Mouse (Mus musculus) gastrocnemius, adult 8-10 months (tissue): ENCODE data around the gene Gfod2. TPM values are rescaled to one million over a fixed set of nuclear protein-coding genes. Genes with fewer than 3 reads are reported as not detected.

ENCODE experiments used
- DNase-seq, 2 experiments: peaks; one replicate each; pipeline ENCODE4 v3.0.0; 2022; ENCODE audit warnings: low spot score in 2 of 2
- total RNA-seq, 4 experiments: library from RNA; stranded (reverse); gene quantifications; 2 replicates each; pipeline ENCODE4 v1.2.4; 2022

Gfod2 gene
- total RNA-seq, 4 experiments from 2014 or later, result 7.0 to 9.1 (median 8.3) TPM

DNA sequence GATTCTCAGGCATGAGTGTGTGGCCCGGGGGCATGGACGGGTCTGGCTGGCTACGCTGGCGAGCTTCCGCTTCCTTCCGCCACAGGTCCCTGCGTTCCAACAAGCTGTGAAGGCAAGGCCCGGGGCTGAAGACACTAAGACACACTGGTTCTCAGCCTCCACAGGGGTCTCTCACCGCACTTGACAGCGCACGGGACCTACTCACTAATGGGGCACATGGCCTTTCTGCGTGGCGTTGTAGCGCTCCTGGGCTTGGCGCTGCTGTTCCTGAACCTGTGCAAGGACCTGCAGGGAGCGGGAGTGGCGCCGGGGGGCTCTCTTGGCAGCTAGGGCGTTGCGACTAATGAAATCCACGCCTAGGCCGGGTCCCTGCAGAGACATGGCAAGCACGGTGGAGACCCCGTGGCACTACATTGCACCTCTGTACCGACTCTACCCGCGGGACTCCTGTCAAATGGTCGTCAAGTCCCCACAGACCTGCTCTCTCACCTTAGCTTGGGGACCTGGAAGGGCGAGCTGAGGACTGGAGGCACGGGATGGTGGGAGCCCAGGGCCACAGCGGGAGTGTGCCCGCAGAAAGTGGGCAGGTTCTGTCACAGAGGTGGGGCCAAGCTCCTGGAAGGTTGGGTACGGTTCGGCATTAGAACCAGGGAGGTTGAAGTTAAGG is 54.2 kb downstream of the Gfod2 start:
- DNase-seq, result no peak

DNA sequence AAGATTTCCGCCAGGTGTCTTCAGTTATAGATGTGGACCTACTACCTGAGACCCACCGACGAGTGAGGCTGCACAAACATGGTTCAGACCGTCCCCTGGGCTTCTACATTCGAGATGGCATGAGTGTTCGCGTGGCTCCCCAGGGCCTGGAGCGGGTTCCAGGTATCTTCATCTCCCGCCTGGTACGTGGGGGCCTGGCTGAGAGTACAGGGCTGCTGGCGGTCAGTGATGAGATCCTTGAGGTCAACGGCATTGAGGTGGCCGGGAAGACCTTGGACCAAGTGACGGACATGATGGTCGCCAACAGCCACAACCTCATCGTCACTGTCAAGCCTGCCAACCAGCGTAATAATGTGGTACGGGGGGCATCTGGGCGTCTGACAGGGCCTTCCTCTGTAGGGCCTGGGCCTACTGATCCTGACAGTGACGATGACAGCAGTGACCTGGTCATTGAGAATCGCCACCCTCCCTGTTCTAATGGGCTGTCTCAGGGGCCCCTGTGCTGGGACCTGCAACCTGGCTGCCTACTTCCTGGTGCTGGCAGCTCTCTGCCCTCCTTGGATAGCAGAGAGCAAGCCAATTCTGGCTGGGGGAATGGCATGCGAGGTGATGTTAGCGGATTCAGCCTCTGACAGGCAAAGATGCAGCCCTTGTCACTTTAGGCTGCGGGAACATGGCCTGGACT is 55.6 kb downstream of the Gfod2 start:
- no peak for DNase-seq

DNA sequence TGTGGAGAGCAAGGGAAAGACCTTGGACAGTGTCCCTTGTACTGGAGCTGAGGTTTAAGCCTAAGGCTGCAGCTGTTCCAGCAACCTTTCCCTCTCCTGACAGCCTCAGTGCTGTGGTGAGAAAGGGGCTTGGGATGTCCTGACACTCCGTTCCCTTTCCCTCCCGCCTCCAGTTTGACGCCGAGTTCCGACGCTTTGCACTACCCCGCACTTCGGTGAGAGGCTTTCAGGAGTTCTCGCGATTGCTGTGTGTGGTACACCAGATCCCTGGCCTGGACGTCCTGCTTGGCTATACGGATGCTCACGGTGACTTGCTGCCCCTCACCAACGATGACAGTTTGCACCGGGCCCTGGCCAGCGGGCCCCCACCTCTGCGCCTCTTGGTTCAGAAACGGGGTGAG is 56.5 kb downstream of the Gfod2 start:
- no peak for DNase-seq

DNA sequence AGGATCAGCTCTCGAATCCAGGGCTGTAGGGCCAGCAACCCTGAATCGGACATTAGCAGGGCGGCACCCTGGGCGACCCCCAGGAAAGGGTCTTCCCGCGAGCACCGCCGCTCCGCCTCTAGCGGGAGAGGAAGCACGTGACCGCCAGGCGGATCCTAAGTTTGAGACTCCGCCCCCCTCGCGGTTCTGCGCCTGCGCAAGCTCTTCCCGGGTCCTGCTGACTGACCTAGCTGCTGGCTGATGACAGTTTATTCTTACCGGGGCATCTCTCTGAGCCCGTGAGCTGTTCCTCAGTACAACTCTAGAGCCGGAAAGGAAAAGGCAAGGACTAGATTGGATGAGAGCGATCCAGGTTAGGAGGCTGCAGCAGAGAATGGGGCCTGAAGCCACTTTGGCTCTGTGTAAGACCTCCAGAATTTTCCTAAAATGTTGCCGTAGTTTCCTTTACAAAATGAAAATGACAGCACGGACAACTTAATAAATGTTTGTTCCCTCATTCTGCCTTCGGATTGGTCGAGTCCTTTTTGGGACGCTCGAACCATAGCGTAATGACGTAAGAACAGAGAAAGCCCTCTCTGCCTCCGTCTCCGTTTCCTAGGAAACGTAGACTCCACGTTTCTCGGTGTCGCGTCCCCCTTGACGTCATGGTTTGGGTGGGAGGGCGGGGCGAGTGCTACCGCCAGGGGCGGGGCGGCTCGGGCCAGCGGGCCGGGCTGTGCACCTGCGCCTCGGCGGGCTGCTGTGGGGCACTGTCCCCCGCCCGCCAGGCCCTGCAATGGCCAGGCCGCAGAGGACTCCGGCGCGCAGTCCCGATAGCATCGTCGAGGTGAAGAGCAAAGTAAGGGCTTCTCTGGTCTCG is 57.3 kb downstream of the Gfod2 start, which contains the start of the genes Acd and Pard6a:
Acd (minus strand) TSS at position 137 of the 859 bp plus-strand sequence.
Pard6a (plus strand) TSS at position 183 of the 859 bp plus-strand sequence.
- DNase-seq, result peak; percentile 94 to 95

DNA sequence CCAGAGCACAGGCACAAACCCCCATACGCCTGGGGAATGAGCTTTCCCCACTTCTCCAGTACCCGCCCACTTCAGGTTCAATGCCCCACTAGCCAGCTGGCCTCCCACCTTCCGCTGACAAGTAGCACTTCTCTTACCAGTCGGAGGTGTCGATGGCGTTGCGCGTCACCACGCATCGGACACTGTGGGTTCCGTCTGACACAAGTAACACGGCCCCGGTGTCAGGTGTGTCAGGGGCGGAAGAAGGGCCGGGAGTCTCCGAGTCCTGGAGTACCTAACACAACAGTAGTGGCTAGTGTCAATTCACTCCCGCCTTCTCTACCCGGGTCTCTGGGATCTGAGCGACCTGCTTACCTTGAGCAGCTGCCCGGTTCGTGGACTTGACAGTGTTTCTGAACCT is 57.9 kb downstream of the Gfod2 start:
- peak in 1 of 2 experiments; percentile 51 for DNase-seq

DNA sequence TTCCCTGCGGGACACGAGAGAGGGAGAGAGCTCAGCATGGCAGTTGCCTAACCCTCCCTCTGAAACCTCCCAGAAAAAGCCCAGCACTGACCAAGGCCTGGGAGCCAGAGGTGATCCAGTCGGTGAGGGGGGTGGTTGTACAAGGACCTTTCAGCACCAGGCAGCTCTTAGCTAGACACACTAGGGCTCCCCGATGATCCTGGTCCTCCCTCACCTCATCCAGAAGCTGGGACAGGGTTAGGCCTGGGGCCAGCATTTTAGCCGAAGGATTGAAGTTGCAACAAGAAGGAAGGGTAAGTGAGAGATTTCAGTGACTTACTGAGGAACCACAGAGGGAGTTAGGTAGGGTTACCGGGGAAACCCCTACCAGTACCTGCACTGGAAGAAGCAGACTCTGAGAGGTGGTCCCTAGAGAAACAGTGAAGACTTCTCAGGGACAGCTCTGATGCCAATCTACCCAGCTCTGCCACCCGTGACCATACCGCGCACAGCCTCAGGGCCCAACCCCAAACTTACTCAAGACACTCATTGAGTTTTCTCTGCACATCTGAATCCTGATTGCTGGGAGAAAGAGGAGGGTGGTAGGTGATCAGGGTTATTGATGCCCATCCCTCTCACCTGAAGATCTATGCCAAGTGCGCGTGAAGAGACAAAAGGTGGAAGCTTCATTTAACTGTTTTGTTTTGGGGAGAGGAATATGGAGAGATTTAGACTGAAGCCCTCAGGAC is 58.8 kb downstream of the Gfod2 start:
- DNase-seq, result no peak

DNA sequence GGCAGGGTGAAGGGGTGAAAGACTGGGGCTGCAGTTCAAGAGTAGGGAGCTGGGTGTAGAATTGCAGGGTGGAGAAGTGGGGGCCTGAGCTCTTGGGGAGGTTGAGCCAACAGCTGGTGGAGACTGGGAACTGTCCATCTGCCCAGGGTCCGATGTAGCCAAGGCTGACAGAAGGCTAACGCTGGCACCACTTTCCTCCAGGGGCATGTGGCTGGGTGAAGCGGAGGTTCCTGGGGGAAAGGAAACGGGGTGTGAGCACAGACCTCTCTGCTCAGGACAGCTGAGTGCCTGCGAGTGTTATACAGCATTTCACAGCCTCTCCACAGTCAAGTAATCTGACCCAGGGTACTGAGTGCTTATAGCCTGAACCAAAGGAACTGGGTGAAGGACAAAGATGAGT is 59.7 kb downstream of the Gfod2 start:
- no peak for DNase-seq

DNA sequence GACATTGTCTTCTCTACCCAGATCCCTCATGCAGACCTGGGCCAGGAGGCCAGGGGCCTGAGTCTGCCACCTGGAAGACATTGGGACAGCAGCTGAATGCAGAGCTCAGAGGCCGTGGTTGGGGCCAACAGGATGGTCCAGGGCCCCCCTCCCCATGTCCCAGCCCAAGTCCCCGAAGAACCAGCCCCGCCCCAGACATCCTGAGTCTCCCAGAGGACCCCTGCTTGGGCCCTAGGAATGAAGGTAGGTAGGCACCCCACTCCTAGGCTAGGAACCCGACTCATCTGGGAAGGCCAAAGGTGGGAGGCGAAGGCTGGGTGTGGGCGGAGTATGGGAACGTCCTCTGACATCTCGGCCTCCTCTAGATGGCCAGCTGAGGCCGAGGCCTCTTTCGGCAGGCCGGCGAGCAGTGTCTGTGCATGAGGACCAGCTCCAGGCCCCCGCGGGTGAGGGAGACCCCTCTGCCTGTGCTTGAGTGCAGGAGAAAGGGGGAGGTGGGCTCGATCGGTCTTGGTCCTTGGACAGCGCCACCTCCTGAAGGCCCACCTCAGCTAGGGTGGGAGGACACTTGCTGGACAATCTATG is 61.2 kb downstream of the Gfod2 start:
- DNase-seq, result no peak

DNA sequence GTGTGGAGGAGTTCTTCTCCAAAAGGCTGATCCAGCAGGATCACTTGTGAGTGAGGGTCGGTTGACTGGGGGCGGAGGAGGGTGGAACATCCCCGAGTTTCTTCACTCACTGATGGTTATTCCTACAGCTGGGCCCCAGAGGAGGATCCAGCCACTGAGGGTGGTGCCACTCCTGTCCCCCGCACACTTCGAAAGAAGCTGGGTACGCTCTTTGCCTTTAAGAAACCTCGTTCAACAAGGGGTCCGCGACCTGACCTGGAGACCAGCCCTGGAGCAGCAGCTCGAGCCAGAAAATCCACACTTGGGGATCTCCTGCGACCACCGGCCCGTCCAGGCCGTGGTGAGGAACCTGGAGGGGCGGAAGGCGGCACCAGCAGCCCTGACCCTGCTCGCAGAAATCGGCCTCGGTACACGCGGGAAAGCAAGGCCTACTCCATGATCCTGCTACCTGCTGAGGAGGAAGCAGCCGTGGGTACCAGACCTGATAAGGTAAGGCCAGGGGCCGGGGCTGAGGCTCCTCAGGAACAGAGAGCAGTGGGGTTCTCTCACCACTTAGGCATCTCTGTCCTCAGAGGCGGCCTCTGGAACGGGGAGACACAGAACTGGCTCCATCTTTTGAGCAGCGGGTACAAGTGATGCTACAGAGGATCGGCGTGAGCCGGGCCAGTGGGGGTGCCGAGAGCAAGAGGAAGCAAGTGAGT is 63.2 kb downstream of the Gfod2 start:
- DNase-seq, result no peak

DNA sequence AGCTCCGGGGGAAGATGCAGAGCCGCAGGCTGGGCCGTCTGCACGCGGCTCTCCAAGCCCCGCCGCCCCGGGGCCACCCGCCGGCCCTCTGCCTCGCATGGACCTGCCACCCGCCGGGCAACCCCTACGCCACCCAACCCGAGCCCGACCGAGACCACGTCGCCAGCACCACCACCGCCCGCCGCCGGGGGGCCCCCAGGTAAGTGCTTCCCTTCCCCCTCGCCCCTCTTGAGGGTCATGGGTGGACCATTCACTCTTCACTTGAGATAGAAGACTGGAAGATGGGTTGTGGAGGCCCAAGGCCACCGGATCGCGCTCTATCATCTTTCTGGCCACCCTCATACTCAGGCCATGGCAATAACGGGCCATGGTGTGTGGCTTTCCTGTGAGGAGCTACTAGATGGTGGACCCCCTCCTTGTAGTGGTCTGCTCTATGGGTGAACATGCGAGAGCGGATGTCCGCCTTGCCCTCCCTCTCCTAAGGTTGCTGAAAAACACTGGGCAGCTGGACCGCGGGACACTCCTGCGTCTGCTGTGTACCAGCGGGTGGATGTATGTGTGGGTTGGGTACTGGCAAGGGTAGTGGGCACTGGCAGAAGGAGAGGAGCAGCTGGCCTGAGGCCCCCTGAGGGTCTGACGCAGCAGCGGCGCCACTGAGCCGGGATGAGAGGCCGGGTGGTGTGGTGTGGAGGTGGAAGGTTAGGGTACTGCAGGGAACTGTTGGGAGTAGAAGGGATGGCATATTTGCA is 64.2 kb downstream of the Gfod2 start:
- DNase-seq, result no peak

DNA sequence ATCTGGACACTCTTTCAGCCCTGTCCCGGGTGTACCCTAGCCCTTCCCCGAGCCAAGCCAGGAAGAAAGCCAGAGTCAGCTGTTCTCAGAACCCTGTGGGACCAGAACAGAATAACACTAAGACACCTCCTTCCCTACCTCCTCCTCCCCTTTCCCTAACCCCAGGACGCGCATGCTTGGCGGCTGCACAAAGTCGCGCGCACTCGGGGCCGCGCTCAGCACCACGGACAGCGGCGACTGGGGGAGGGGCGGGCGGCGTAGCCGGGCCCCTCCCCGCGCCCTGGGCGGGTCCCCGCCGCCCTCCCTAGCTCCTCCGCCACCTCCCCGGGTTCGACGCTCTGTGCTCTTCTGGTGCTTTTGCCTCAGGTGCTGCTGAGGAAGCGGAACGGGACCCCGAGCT is 64.8 kb downstream of the Gfod2 start:
- no peak for DNase-seq

DNA sequence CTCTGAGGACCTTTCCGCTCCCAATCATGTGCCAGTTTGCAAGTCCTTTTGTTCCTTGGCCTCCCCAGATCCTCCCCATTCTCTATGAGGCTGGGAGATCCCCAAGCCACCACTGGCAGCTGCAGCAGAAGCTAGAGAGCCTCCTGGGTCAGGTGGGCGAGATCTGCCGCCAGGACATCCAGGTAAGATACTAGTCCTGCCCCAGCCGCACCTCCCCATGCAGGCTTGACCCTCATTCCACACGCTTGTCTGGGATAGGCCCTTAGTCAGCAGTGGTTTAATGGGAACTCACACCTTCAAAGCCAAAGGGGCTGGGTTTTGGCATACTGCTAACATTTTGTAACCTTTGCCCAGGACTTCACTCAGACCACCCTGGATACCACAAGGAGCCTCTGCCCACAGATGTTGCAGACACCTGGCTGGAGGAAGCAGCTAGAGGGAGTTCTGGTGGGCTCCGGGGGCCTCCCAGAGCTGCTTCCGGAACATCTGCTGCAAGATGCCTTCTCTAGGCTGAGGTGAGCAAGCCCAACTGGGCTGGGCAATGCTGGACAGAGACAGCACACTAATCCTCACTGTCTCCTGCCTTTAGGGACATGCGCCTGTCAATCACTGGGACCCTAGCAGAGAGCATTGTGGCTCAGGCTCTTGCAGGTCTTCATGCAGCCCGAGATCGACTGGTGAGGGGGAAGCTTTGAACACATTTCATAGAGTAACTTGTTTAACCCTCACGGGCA is 65.8 kb downstream of the Gfod2 start:
- no peak for DNase-seq

DNA sequence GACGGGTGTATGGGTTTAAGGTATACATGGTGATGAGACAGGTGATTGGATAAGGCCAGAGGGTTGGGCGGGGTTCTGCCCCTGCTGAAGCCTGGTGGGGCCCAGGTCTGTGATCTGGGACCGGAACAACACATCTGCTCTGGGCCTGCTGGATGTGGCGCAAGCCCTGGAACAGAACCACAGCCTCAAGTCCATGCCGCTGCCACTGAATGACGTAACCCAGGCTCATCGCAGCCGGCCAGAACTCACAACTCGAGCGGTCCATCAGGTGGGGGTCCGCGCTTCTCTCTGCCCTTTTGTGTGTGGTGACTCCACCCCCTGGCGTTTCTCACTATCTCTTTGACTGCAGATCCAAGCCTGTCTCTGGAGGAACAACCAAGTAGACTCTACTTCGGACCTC is 67.5 kb downstream of the Gfod2 start:
- no peak for DNase-seq

DNA sequence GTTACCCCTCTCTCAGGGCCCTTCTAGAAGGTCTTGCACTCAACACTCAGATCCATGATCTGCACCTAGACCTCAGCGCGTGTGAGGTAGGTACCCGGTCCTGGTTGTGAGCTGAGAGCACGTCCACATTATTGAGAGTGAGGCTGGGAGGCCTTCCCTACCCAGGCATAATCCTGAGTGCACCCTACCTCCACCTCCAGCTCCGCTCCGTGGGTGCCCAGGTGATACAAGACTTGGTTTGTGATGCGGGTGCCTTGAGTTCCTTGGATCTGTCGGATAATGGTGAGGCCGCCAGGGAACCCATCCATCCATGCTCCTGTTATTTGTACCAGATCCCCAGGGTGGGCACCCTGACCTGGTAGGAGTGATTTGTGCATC is 68.5 kb downstream of the Gfod2 start:
- no peak for DNase-seq

DNA sequence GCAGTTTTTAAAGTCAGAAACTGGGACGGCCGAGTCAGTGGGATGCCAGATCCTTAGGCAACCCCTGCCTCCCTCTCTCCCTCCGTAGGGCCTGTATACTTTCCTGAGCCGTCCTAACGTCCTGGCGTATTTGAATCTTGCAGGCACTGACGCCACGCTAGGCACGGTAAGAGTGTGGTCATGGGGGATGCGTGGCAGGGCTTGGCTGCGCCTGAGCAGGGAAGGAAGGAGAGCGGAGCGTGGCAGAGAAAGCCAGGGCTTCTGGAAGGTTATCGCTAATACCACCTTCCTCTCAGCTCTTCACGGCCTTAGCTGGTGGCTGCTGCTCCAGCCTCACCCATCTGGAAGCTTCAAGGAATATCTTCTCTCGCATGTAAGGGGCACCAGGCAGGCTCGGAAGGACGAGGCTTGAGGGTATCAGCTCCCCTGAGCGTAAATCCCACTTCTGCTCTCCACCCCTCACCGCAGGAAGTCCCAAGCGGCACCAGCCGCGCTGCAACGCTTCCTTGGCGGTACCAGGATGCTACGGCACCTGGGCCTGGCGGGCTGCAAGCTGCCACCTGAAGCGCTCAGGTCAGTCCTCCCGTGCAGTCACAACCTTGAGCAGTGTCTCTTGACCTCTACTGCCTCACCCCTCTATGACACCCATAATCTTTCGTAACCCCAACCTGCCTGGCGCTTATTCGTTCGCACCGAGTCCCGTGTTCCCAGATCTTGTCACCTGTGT is 69.0 kb downstream of the Gfod2 start:
- DNase-seq, result no peak

DNA sequence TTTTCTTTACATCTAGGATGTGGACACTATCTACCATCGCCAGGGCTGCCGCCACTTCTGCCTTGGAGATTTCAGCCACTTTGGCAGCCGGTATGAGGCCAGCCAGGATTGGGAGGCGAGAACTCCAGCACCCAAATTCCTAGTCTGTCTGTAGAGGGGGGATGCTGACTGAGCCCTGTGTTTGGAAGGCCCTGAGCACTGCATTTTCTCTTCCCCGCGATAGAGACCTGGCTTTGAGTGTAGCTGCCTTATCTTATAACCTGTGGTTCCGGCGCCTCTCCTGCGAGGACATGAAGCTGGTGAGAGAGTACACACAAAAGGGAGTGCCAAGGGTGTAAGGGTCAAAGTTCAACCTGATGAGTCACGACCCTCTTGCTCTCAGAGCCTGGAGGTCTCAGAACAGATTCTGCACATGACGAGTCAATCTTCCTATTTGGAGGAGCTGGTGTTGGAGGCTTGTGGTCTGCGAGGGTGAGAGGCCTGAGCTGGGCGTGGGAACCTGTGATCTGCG is 70.2 kb downstream of the Gfod2 start:
- DNase-seq, result no peak

DNA sequence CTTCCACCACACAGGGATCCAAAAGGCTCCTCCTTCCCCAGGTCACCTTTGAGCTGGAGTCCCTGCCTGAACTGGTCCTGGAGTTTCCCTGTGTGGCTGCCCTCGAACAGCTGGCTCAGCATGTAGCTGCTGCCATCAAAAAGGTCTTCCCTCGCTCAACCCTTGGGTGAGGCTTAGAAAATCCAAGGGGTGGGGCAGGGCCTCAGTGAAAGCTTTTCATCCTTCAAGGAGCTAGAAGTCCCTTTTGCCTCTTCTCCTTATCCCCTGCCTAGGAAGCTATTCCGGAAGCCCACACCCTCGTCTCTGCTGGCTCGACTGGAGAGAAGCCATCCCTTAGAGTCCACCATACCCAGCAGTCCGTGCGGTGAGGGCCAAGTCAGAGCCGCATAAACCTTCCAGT is 71.0 kb downstream of the Gfod2 start:
- DNase-seq, result no peak

DNA sequence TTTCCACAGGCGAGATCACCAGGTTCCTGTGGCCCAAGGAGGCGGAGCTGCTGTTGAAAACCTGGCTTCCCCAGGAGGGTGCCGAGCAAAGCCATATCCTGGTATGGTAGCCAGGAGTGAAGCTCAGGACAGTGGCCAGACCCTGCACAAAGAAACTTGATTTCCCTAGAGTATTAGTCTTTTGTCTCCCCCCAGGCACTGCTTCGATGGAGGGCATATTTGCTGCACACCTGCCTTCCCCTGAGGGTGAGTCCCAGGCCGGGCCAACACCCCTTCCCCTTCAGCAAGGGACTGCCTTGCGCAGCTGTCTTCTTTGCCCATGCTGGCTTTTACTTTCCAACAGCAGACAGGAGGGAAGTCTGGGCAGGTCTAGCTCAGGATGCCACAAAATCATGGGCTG is 71.9 kb downstream of the Gfod2 start:
- no peak for DNase-seq
